Mouse (Mus musculus): ENCODE data around the gene Gm17490. TPM values are rescaled to one million over a fixed set of nuclear protein-coding genes. Genes with fewer than 3 reads are reported as not detected.
"Not testable (repeated sequence)": the region's sequence is repeated elsewhere in the genome, so short reads cannot be mapped to it uniquely, and the experiment has no call there.

Gm17490 gene
- total RNA-seq, 4 experiments from 2014 or later = not detected

DNA sequence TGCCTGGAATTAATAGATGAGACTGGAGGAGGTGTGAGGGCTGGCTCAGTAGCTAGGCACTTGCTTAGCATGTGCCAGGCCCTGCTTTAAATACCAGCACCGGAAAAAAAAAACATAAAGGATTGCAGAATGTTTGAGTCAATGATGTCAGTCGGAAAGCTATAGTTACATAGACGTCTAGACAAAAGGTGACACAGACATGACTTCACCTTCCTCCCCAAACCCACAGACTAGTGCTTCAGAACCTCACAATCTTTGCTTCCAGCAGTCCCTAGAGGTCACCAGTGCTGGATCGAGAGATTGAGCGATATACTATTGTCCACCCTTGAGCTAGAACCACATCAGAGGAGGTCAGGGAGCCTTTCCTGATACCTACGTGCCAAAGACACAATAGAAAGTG is 9.0 kb upstream of the Gm17490 start:
- no peak for DNase-seq (ENCODE audit: low spot score)

- DNase-seq (ENCODE audit: low spot score) = no peak
Observed at GRCm38 (mm10) chr2:11623726-11624125, 2.3 kb downstream of the Gm17490 start.

GRCm38 (mm10) chr2:11623173-11623572 is 2.9 kb downstream of the Gm17490 start:
- no peak for DNase-seq (ENCODE audit: low spot score)

DNA sequence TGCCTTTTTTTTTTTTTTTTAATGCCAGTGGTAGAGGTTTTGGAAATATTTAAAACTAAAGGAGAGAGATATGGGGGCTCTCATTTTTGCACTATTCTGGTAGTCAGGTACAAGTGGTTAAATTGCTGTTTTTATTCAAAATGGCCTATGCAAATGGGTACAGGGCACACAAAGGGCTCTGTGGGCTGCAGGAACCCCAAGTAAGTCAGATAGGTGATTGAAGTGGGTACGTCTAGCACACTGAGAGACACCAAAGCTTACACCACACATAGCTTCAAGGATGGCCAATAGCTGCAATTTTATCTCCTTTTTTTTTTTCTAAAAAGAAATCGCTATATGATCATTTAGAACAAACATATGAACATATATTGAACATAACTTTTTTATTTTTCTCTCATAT is 6.5 kb downstream of the Gm17490 start:
- DNase-seq (ENCODE audit: low spot score) = no peak

DNA sequence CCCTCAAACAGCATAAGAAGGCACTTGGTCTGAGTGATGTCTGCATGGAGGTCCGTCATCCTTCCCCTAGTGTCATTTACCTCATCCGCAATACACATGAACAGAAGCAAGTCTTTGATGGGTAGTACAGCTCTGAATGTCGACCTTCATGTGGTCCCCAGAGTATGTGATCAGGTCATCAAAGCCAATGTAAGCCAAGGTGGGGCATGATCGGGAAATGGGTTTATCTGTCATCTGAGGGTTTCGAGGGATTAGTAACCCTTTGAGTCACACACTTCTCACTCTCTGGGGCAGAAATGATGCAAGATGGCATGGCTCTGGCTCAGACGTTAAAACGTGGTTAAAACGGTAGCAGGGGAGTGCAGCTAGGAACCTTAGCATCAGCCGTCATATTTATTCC is 9.2 kb downstream of the Gm17490 start:
- DNase-seq (ENCODE audit: low spot score) = no peak

- not testable (repeated sequence) for DNase-seq (ENCODE audit: low spot score)
Observed at GRCm38 (mm10) chr2:11612939-11613338, 13.1 kb downstream of the Gm17490 start.

DNA sequence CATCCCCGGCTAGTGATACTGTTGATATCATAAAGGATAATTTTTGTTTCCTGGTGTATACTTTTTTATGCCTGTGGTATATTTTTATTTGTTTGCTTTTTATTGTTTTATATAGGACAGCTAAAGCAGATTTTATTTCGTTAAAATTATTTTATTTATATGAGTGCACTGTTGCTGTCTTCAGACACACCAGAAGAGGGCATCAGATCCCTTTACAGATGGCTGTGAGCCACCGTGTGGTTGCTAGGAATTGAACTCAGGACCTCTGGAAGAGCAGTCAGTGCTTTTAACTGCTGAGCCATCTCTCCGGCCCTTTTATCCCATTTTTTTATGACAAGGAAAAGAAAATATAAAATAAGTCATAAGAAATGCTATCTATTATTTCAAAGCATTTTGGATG is 19.3 kb downstream of the Gm17490 start:
- DNase-seq (ENCODE audit: low spot score) = not testable (repeated sequence)

GRCm38 (mm10) chr2:11604911-11605310 is 21.2 kb downstream of the Gm17490 start:
- DNase-seq (ENCODE audit: low spot score) = no peak

GRCm38 (mm10) chr2:11604053-11604452 is 22.0 kb downstream of the Gm17490 start, which contains the start of gene Rbm17:
Gene Rbm17 (minus strand): TSS chr2:11604153.
- no peak for DNase-seq (ENCODE audit: low spot score)

GRCm38 (mm10) chr2:11602506-11603489 is 23.3 kb downstream of the Gm17490 start:
- peak; percentile 93 for DNase-seq (ENCODE audit: low spot score)

DNA sequence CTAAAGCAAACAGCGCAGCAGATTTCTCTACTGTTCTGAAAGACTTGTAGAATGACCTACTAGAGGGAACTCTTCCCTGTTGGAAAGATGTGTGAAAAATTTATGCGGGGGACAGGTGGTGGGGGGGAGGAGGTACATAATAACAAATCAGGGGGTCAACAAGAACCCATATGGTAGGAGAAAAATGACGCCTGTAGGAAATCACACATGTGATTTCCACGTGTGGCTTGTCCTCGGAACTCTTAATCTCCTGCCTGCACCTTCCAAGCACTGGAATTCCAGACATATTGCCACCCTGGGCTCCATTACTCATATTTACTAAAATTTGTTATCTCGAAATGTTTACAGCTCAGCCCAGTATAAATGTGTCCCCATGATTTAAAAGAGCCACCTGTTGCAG is 24.3 kb downstream of the Gm17490 start:
- DNase-seq (ENCODE audit: low spot score) = no peak

DNA sequence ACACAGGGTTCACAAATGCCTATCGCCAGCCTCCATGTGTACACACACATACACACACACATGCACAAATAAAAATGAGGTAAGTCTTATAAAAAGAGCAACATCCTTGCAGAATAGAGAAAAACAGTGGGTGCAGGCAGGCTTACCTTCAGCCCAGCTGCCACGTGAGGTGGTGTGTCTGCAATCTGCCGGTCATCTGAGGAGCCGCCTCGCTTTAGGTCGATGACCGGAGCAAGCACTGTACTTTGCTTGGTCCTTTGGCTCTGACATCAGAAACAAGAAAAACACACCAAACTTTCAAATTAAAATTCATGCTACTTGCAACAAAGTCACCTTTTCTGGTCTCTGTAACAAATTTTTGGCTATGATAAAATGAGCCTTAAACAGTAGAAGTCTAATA is 28.2 kb downstream of the Gm17490 start:
- DNase-seq (ENCODE audit: low spot score) = no peak

GRCm38 (mm10) chr2:11596690-11597089 is 29.4 kb downstream of the Gm17490 start:
- DNase-seq (ENCODE audit: low spot score) = no peak

DNA sequence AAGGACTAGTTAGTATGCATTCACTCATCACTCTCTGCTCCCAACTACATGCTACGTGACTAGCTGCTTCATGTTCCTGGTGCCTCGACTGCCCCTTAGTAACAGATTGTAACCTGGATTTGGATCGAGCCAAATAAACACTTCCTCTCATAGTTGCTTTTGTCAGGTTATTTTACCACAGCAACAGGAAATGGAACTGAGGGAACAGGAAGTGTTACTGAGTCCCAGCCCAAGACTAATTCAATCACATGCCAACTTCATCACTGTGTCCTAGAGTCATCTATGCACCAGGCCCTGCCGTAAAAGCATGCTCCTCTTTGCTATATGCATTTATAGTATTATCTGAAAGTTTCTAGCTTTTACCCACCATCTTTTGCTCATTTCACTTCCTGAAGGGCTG is 38.1 kb downstream of the Gm17490 start:
- DNase-seq (ENCODE audit: low spot score) = peak; percentile 16

DNA sequence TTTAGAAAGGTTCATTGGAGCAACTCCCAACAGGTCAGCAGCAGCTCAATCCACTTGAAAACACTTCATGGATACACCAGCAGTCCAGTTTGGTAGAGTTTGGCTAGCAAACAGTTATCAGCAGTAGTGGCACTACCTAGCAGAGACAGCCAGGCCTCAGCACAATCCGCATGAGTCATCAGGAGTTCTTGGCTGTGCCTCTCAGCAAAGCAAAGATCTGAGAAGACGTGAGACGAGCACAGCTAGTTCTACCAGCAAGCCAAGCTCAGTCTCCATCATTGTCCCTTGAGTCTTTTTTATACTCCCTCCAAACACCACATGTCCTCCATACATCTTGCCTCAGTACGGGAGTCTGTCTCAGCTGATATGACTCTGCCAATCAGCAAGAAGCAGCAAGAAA is 46.7 kb downstream of the Gm17490 start:
- no peak for DNase-seq (ENCODE audit: low spot score)

DNA sequence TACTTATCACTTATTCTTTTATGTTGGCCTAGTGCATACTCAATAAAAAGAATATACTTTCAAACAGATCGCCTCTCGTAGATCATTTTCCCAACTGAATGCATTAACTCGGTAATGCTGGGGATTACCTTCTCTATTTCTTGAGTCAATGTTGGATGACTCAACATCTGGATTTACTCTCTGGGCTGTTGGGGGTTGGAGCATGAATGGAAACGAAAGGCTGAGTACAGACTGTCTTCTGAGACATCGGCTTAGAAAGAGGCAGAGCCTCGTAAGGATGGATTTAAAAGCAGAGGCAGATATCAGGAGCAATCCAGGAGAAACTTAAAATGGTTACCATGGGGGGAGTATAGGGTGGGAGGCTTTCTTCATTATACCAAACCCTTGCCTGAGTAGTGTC is 47.9 kb downstream of the Gm17490 start:
- no peak for DNase-seq (ENCODE audit: low spot score)

Other genes with a start within 250 kb of the Gm17490 start
- gene Pfkfb3, start 72.2 kb downstream of the Gm17490 start, total RNA-seq (2022) = 10 to 100 TPM in 2 of 4 experiments, 1 to 10 TPM in 2; 5.5 to 14.7 (median 9.7) TPM
- 10 to 100 TPM; 46.0 to 59.0 (median 51.3) TPM for gene Rbm17, start 22.1 kb downstream of the Gm17490 start, total RNA-seq (2022)
- 1 to 10 TPM in 3 of 4 experiments, under 1 TPM in 1; 0.62 to 1.5 (median 1.3) TPM for gene Il2ra, start 16.5 kb upstream of the Gm17490 start, total RNA-seq (2022)
- gene Il15ra, start 79.0 kb upstream of the Gm17490 start, total RNA-seq (2022) = 10 to 100 TPM; 26.0 to 33.2 (median 30.6) TPM
- gene Fbh1, start 151.3 kb upstream of the Gm17490 start, total RNA-seq (2022) = 10 to 100 TPM; 58.5 to 74.7 (median 69.2) TPM
- 10 to 100 TPM; 14.7 to 20.6 (median 19.1) TPM for gene Ankrd16, start 151.6 kb upstream of the Gm17490 start, total RNA-seq (2022)